Mouse (Mus musculus): Measurements from ENCODE around the gene Akr1b10. TPM values are rescaled to one million over a fixed set of nuclear protein-coding genes. Genes with fewer than 3 reads are reported as not detected.

Akr1b10 gene
- polyA plus RNA-seq (2014; fragmentation: Nextera tagmentation; extraction: Ambion mirVana), result 10.4 and 13.2 TPM in 2 replicates

DNA sequence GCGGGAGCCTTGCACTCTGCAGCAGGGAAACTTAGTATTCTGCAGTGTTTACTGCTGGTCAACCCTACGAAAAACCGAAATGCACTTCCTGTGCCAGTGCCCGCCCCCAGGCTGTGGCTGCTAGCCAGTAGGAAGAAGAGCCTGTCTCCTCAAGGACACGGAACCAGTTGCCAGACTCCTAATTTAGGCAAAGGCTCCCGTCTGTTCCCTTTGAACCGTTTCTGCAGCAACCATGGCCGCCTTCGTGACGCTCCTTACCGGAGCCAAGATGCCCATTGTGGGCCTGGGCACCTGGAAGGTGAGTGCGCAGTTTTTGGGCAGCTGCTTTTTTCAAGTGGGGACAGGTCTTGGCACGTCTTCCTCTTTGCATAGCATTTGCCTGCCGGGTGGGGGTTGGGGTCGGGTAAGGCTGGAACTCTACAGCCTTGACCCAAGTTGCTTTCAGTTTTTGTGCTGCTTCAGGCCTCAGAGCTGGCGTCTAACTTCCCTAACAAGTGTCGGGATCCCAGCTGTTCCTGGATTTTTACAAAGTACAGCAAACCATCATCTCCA lies at the start of gene Akr1b10:
TSS of gene Akr1b10 (plus strand) at position 109 of the 552 bp plus-strand sequence.
- Histone ChIP-seq H3K9me3 (ENCODE audit: control insufficient read depth, low read length) (no peaks in the 10 kb centered on the region), H3K4me1 (replicated peaks; ENCODE audit: control insufficient read depth, insufficient read depth, low read length) (peaks cover 6% of the 10 kb centered on the region; the same call in 1 of the 2 replicates), H3K36me3 (replicated peaks; ENCODE audit: control insufficient read depth, insufficient read depth) (no peaks in the 10 kb centered on the region), H3K4me2 (replicated peaks) (peak within 1 kb of the TSS; percentile 59), H3K27me3 (ENCODE audit: control insufficient read depth, insufficient read depth, low read length) (no peaks in the 10 kb centered on the region), H3K9ac (peak within 1 kb of the TSS; percentile 35), H3K27ac (no peak within 1 kb of the TSS), H3K4me3 (replicated peaks; ENCODE audit: low read length) (peak within 1 kb of the TSS; percentile 33)
- WGBS, result 2% methylated on average over 17 of the region's 17 CpGs
- ATAC-seq (ENCODE audit: low FRiP score), result peak; percentile 72; the same call in 1 of the 2 replicates
- DNase-seq (ENCODE audit: low spot score), result peak; percentile 63

DNA sequence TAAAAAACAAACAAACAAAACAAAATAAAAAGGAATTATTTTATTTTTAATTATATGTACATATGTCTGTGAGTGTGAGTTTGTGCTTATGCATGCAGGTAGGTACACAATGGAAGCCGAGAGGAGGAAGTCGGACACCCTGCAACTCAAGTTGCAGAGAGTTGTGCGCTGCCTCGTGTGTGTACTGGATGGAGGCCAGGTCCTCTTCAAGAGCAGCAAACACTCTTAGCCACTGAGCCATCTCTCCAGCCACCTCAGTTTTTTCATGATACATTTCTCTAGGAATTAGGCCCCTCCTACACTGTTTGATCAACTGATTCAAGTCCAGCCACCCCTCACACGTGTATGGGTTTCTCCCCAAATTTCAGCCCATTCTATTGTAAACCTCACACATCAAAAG lies 49.3 kb upstream of the Akr1b10 start:
- H3K36me3 ChIP-seq (replicated peaks; ENCODE audit: control insufficient read depth, insufficient read depth), result no peaks in the 10 kb centered on the region
- no peak for ATAC-seq (ENCODE audit: low FRiP score)
- no peak overlapping the region for H3K4me2 ChIP-seq (replicated peaks)
- no peak overlapping the region for H3K9ac ChIP-seq
- H3K27me3 ChIP-seq (ENCODE audit: control insufficient read depth, insufficient read depth, low read length), result no peaks in the 10 kb centered on the region
- no peak overlapping the region for H3K4me3 ChIP-seq (replicated peaks; ENCODE audit: low read length)
- H3K9me3 ChIP-seq (ENCODE audit: control insufficient read depth, low read length), result no peaks in the 10 kb centered on the region
- 93% methylated on average over 5 of the region's 5 CpGs for WGBS
- no peak for DNase-seq (ENCODE audit: low spot score)
- no peaks in the 10 kb centered on the region for H3K4me1 ChIP-seq (replicated peaks; ENCODE audit: control insufficient read depth, insufficient read depth, low read length)
- H3K27ac ChIP-seq, result no peak overlapping the region

DNA sequence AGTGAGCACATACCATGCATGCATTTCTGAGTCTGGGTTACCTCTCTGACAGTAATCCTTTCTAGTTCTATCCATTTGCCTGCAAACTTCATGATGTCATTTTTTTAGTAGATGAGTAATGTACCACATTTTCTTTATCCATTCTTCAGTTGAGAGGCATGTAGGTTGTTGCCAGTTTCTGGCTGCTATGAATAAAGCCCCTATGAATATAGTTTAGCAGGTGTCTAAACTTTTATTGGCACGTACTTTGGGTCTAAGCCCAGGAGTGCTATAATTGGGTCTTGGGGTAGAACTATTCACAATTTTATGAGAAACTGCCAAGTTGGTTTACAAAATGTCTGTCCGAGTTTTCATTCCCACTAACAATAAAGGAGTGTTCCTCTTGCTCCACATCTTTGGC lies 46.2 kb upstream of the Akr1b10 start:
- WGBS, result 90% methylated on average over 2 of the region's 2 CpGs

DNA sequence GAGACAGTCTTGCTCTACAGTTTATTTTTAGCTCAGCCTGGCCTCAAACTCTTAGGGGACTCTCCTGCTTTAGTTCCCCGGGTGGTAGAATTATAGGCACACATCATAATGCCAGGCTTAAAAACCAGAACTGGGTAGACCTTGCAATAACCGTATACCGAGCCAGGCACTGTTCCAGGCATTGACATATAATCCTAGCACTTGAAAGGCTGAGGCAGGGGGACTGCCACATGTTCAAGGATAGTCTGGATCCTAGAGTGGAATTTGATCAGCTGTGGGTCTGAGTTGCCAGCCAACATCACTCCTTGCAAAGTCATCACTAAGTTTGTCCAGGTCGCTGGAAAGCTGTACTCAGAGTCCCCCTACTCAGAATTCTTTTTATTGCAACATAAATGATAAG lies 42.0 kb upstream of the Akr1b10 start:
- 92% methylated on average over 4 of the region's 4 CpGs for WGBS
- Histone ChIP-seq H3K4me1 (replicated peaks; ENCODE audit: control insufficient read depth, insufficient read depth, low read length) (no peaks in the 10 kb centered on the region), H3K9me3 (ENCODE audit: control insufficient read depth, low read length) (no peaks in the 10 kb centered on the region), H3K4me2 (replicated peaks) (no peak overlapping the region), H3K9ac (no peak overlapping the region), H3K27me3 (ENCODE audit: control insufficient read depth, insufficient read depth, low read length) (no peaks in the 10 kb centered on the region), H3K36me3 (replicated peaks; ENCODE audit: control insufficient read depth, insufficient read depth) (no peaks in the 10 kb centered on the region), H3K27ac (no peak overlapping the region), H3K4me3 (replicated peaks; ENCODE audit: low read length) (no peak overlapping the region)
- DNase-seq (ENCODE audit: low spot score) (no peak), ATAC-seq (ENCODE audit: low FRiP score) (no peak)

More for the DNA sequence above, 46.2 kb upstream of the Akr1b10 start:
- DNase-seq (ENCODE audit: low spot score), result no peak
- H3K4me3 ChIP-seq (replicated peaks; ENCODE audit: low read length), result no peak overlapping the region
- no peaks in the 10 kb centered on the region for H3K27me3 ChIP-seq (ENCODE audit: control insufficient read depth, insufficient read depth, low read length)
- H3K36me3 ChIP-seq (replicated peaks; ENCODE audit: control insufficient read depth, insufficient read depth), result no peaks in the 10 kb centered on the region
- H3K9ac ChIP-seq, result no peak overlapping the region
- ATAC-seq (ENCODE audit: low FRiP score), result no peak
- H3K27ac ChIP-seq, result no peak overlapping the region
- H3K4me2 ChIP-seq (replicated peaks), result no peak overlapping the region
- H3K4me1 ChIP-seq (replicated peaks; ENCODE audit: control insufficient read depth, insufficient read depth, low read length), result no peaks in the 10 kb centered on the region
- no peaks in the 10 kb centered on the region for H3K9me3 ChIP-seq (ENCODE audit: control insufficient read depth, low read length)

DNA sequence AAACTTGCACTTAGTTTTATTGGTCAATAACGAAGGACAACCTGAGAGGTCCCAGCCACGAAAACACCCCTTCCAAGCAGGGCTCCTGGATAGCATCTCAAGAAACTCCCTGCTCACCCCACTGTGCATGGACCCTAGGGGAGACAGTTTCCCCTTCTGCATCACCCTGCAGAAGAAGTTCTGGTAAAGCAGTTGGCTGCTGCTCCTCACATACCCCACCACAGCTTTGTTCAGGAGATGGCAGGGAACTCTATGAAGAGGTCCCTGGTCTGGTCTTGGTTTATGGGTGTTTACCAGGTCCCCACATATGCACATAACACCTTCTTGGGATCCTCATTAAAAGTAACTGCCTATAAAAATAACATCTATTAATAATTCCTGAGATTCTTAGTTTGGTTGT lies 41.5 kb upstream of the Akr1b10 start:
- no peak overlapping the region for H3K9ac ChIP-seq
- H3K9me3 ChIP-seq (ENCODE audit: control insufficient read depth, low read length), result no peaks in the 10 kb centered on the region
- H3K4me2 ChIP-seq (replicated peaks), result no peak overlapping the region
- WGBS, result 94% methylated on average over 2 of the region's 2 CpGs
- H3K36me3 ChIP-seq (replicated peaks; ENCODE audit: control insufficient read depth, insufficient read depth), result no peaks in the 10 kb centered on the region
- H3K27me3 ChIP-seq (ENCODE audit: control insufficient read depth, insufficient read depth, low read length), result no peaks in the 10 kb centered on the region
- no peak overlapping the region for H3K27ac ChIP-seq
- H3K4me1 ChIP-seq (replicated peaks; ENCODE audit: control insufficient read depth, insufficient read depth, low read length), result no peaks in the 10 kb centered on the region
- ATAC-seq (ENCODE audit: low FRiP score), result no peak
- no peak overlapping the region for H3K4me3 ChIP-seq (replicated peaks; ENCODE audit: low read length)
- DNase-seq (ENCODE audit: low spot score), result no peak

DNA sequence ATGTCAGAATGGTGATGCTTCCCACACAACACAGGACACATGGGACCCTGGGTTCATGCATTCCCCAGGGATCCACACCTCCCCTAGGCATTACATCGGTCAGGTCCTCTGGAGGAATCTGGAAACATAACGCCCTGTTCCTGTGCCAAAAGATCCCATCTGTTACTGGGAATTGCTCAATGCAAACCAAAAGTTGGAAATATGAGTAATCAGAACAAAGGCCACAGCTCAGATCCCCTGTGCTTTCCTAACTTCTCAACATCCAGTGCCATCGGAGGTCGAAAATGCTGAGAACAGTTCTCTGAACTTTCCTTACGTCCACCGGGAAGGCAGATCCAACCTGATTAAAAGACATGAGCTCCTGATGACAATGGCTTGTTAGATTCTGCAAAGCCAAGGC lies 40.6 kb upstream of the Akr1b10 start:
- Histone ChIP-seq H3K4me3 (replicated peaks; ENCODE audit: low read length) (no peak overlapping the region), H3K4me1 (replicated peaks; ENCODE audit: control insufficient read depth, insufficient read depth, low read length) (no peaks in the 10 kb centered on the region), H3K36me3 (replicated peaks; ENCODE audit: control insufficient read depth, insufficient read depth) (no peaks in the 10 kb centered on the region), H3K9ac (no peak overlapping the region), H3K9me3 (ENCODE audit: control insufficient read depth, low read length) (no peaks in the 10 kb centered on the region), H3K4me2 (replicated peaks) (no peak overlapping the region), H3K27me3 (ENCODE audit: control insufficient read depth, insufficient read depth, low read length) (no peaks in the 10 kb centered on the region), H3K27ac (no peak overlapping the region)
- ATAC-seq (ENCODE audit: low FRiP score) (no peak), DNase-seq (ENCODE audit: low spot score) (no peak)
- 79% methylated on average over 6 of the region's 6 CpGs for WGBS

DNA sequence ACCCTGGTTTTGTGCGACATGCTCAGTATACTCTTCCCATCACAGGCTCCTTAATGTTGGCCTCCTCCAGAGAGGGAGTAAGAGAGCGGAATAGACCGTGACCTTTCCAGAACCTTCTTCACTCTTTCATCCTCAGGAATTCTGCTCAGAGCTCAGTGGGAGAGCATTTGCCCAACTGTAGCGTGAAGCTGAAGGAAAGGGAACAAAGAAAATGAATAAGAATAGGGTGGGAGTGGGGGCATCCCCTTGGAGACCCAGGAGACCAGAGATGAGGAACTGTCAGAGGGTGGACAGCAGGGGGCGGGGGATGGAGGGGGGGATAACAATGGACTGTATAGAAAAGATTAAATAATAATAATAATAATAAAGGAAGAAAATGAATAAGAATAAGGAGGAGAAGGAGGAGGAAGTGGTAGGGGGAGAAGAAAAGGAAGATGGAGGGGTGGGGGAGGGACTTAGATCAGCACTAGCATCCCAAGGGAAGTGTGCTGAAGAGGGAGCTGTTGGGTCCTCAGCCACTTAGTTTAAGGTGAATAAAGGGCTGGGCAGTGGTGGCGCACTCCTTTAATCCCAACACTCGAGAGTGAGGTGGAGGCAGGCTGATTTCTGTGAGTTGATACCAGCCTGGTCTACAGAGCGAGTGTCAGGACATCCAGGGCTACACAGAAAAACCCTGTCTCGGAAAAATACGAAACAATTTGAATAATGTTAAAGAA lies 39.7 kb upstream of the Akr1b10 start:
- DNase-seq (ENCODE audit: low spot score) (no peak), ATAC-seq (ENCODE audit: low FRiP score) (no peak)
- H3K4me1 ChIP-seq (replicated peaks; ENCODE audit: control insufficient read depth, insufficient read depth, low read length), result no peaks in the 10 kb centered on the region
- H3K4me2 ChIP-seq (replicated peaks), result no peak overlapping the region; the same call in 1 of the 2 replicates
- WGBS, result 26% methylated on average over 10 of the region's 10 CpGs
- no peaks in the 10 kb centered on the region for H3K9me3 ChIP-seq (ENCODE audit: control insufficient read depth, low read length)
- no peak overlapping the region for H3K27ac ChIP-seq
- H3K9ac ChIP-seq, result no peak overlapping the region
- H3K27me3 ChIP-seq (ENCODE audit: control insufficient read depth, insufficient read depth, low read length), result no peaks in the 10 kb centered on the region
- H3K36me3 ChIP-seq (replicated peaks; ENCODE audit: control insufficient read depth, insufficient read depth), result no peaks in the 10 kb centered on the region
- no peak overlapping the region for H3K4me3 ChIP-seq (replicated peaks; ENCODE audit: low read length)

DNA sequence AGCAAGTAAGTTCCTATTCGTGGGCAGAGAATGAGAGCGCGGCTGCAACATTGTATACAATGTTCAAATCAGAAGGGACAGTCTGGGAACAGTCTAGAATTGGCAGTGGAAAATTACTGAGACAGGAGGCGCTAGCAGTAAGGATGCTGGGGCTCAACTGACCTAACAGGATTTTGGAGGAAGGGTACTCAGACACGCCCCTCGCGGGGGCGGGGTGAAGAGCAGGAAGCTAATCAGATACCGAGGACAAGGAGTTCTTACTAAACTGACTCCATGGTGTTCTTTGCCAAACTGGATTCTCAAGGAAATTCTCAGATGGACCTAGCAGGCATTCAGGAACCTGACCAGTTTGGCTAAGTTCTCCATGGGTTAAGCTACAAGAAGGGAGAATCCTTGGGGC lies 39.1 kb upstream of the Akr1b10 start:
- 25% methylated on average over 9 of the region's 9 CpGs for WGBS
- Histone ChIP-seq H3K9me3 (ENCODE audit: control insufficient read depth, low read length) (no peaks in the 10 kb centered on the region), H3K9ac (no peak overlapping the region), H3K27ac (no peak overlapping the region), H3K4me2 (replicated peaks) (no peak overlapping the region; the same call in 1 of the 2 replicates), H3K27me3 (ENCODE audit: control insufficient read depth, insufficient read depth, low read length) (no peaks in the 10 kb centered on the region), H3K4me3 (replicated peaks; ENCODE audit: low read length) (no peak overlapping the region), H3K36me3 (replicated peaks; ENCODE audit: control insufficient read depth, insufficient read depth) (no peaks in the 10 kb centered on the region), H3K4me1 (replicated peaks; ENCODE audit: control insufficient read depth, insufficient read depth, low read length) (no peaks in the 10 kb centered on the region)
- no peak for ATAC-seq (ENCODE audit: low FRiP score)
- DNase-seq (ENCODE audit: low spot score), result no peak

DNA sequence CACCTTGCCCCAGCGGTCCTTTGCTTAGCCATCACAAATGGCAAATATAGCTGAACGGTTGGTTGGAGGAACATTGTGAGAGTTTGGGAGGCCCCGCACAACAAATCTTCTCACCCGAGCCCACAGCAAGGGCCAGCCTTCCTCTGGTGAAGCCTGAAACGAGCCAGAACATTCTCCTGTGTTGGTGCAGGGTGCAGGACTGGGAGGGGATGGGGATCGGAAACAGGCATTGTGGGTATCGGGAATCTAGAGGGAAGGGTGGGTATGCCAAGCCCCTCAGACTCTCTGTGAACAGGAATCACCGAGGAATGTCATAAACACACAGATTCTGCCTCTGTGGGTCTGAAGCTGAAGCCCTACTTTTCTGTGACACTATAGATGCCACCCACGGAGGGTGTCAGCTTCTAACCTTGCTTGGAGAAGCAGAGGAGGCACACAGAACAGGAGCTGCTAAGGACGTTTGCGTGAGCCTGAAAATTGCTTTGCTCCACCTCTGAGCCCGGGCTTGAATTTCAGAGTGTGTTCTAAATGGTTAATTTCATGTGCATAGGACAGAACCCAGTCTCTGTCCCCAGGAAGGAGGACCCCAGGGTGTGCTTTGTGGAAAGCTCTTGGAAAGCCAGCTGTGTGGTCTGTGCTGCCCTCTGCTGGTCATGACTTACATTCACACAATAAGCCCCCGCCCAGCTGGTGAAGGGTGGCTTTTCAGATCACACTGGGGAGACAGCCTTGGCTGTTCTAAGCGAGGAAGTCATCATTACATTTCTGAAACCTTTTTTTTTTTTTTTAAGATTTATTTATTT lies 37.7 kb upstream of the Akr1b10 start:
- Histone ChIP-seq H3K9ac (no peak overlapping the region), H3K4me2 (replicated peaks) (no peak overlapping the region), H3K9me3 (ENCODE audit: control insufficient read depth, low read length) (no peaks in the 10 kb centered on the region), H3K4me3 (replicated peaks; ENCODE audit: low read length) (no peak overlapping the region), H3K36me3 (replicated peaks; ENCODE audit: control insufficient read depth, insufficient read depth) (no peaks in the 10 kb centered on the region), H3K4me1 (replicated peaks; ENCODE audit: control insufficient read depth, insufficient read depth, low read length) (no peaks in the 10 kb centered on the region), H3K27me3 (ENCODE audit: control insufficient read depth, insufficient read depth, low read length) (no peaks in the 10 kb centered on the region), H3K27ac (no peak overlapping the region)
- ATAC-seq (ENCODE audit: low FRiP score), result peak; percentile 68; the same call in 1 of the 2 replicates
- DNase-seq (ENCODE audit: low spot score), result peak; percentile 87
- 48% methylated on average over 14 of the region's 14 CpGs for WGBS

All from hindbrain, embryonic 14.5 days (tissue).